Mouse (Mus musculus) megakaryocyte, embryonic 14.5 days (primary cell): ENCODE data around the gene Hexb. TPM values are rescaled to one million over a fixed set of nuclear protein-coding genes. Genes with fewer than 3 reads are reported as not detected.

ENCODE experiments used
- H3K27me3 ChIP-seq: replicated peaks from 2 replicates; pipeline ENCODE3; 2012; ENCODE audit warnings: inconsistent platforms
- H3K36me3 ChIP-seq: replicated peaks from 2 replicates; pipeline ENCODE3; 2012; ENCODE audit warnings: low read length, inconsistent platforms, mixed read lengths
- H3K4me1 ChIP-seq: 2 replicates; pipeline ENCODE4 v1.6.1; 2012; ENCODE audit warnings: inconsistent platforms
- H3K4me3 ChIP-seq: replicated peaks from 2 replicates; pipeline ENCODE3; 2012; ENCODE audit warnings: moderate library complexity, mild to moderate bottlenecking, inconsistent platforms
- H3K9me3 ChIP-seq: 2 replicates; pipeline ENCODE4 v1.6.1; 2012; ENCODE audit warnings: inconsistent platforms
- FLI1 ChIP-seq: IDR thresholded peaks from 2 replicates; pipeline ENCODE4 v1.6.1; 2012; ENCODE audit warnings: low read length, inconsistent platforms, mixed read lengths
- GATA1 ChIP-seq: IDR thresholded peaks from 3 replicates; pipeline ENCODE4 v1.6.1; 2012; ENCODE audit warnings: mixed read lengths, low read length, inconsistent platforms, borderline replicate concordance
- polyA plus RNA-seq: library from polyadenylated mRNA; stranded (reverse); fragments of >175 nt; gene quantifications from 2 replicates; pipeline ENCODE4 v1.2.3, GENCODE M21; 2012; ENCODE audit warnings: low replicate concordance; ENCODE audit not compliant: insufficient read depth

Hexb gene
- polyA plus RNA-seq, 1 experiment, result 9.3 TPM

DNA sequence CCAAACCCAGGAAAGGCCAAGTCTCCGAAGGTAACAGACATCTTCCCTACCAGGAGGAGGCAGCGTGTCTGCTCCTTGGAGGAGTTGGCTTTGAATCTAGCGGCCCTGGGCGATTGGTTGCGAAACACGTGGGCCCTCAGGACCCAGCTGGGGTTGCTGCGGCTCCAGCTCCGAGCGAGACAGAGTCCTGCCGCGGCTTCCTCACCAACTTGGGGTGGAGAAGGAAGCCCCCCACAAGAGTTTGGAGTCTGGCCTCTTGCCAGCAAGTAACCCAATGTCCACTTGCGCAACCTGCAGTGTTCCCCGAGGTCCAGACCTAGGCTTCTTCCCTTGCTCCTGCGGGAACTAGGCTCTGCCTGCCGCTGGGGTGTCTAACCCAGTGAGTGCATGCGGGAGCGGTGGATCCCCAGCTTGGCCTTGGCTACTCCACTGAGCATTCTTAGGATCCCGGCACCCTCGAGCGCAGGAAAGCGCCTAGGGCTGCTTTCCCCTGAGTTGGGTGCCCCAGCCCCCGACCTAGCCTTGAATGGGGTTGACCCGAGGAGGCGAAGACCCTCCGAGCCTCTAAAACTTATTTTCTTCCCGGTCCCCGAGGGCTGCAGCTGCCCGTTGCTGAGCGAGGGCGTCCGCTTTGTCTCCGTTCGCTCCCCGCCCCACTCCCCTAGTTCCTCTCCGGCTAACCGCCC lies 42.3 kb upstream of the Hexb start:
- Histone ChIP-seq H3K36me3 (peaks cover 7% of the 10 kb centered on the region), H3K4me3 (peak overlapping the region; percentile 95), H3K27me3 (peaks cover 71% of the 10 kb centered on the region), H3K9me3 (no peaks in the 10 kb centered on the region), H3K4me1 (peaks cover 42% of the 10 kb centered on the region)
- no peak for TF ChIP-seq FLI1

DNA sequence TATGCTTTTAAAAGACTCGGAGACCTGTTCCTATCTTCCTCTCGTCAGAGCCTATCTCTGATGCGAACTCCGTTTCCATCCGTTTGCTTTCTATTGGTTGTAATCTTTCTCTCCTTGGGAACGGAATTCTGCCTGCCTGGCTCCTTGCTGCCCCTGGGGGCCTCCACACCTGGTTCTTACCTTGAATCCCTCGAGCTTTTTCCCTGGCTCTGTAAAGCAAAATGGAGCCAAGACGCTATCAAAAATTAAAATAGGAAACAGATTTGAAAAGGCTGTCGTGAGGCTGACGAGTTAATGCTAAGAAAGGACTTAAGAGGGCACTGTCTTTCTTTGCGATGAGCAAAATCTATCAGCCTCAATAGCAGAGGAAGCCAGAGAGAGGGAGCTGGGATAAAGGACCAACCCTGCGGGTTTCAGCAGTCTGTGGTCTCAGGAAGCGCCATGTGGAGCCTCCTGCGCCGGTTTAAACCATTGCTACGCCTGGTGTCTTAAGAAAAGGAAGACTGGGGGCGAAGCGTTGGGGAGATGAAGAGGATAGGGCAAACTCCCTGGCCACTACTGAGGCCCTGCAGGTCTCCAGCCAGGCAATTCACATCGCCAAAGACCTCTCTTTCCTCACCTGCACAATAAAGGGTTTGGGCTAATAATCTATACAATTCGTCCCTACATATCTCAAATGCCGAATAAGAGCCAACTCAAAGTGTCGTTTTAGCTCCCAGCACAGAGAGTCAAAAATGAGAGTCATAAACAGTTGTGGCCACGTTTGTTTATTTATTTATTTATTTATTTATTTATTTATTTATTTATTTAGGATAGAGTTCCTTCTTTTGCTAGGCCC lies 41.4 kb upstream of the Hexb start:
- no peaks in the 10 kb centered on the region for H3K36me3 ChIP-seq
- peaks cover 67% of the 10 kb centered on the region for H3K27me3 ChIP-seq
- H3K4me3 ChIP-seq, result peak overlapping the region; percentile 77
- peaks cover 40% of the 10 kb centered on the region for H3K4me1 ChIP-seq
- H3K9me3 ChIP-seq, result no peaks in the 10 kb centered on the region
- no peak for TF ChIP-seq GATA1
- TF ChIP-seq FLI1, result no peak

DNA sequence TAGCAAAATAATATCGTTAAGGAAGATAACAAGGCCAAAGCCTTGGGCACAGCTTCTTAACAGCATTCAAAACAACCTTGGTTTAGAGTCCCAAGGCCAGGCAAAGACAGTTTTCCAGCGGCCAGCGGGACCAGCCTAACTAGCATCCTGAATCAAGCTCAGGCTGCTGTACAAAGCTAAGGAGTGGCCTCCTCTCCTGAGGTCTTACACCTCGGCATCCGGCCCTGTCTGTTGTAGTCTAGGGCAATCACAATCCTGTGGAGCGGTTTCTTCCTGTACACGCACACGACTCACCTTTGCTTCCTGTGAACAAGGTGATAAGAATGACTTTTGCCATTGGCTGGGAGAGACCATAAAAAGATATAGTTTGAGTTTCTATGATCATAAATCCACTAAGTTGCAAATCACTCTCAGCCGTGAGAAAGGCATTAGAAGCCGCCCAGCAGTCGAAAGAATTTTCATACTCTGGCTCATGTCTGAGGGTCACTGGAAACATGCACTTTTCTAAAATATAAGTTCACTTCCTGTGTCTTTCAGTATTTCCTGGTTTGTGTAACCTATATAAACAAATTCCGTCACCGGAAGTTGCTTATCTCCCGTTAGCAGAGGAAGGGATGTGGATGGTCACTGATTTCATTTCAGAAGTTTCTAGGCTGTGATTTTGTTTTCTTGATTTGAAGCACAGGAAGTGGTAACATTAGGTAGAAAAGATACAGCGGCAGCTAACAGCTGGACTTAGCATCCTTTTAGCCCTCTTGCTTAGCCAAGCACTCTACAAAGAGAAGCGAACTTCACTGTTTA lies 40.2 kb upstream of the Hexb start:
- Histone ChIP-seq H3K36me3 (no peaks in the 10 kb centered on the region), H3K27me3 (peaks cover 60% of the 10 kb centered on the region), H3K4me3 (no peak overlapping the region), H3K4me1 (peaks cover 40% of the 10 kb centered on the region), H3K9me3 (peaks cover 3% of the 10 kb centered on the region)
- TF ChIP-seq FLI1 (no peak), GATA1 (no peak)

DNA sequence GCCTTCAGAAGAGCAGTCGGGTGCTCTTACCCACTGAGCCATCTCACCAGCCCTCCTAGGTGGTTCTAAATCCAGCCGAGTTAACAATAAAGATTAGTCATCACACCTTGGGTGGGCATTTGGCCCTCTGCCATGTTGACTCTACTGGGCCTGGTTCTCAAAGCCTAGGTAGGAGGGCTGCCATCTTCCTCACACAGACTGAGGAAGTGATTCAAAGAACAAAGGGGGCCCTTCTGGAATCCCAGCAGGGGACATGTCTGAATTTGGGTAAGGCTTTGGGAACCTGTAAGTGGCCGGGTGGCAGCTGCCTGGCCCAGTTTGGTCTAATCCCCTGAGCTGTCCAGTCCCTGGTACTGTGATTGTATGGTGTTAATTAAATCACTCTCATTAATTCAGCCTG lies 39.5 kb upstream of the Hexb start:
- H3K4me3 ChIP-seq, result no peak overlapping the region
- peaks cover 36% of the 10 kb centered on the region for H3K4me1 ChIP-seq
- peaks cover 56% of the 10 kb centered on the region for H3K27me3 ChIP-seq
- no peaks in the 10 kb centered on the region for H3K36me3 ChIP-seq
- TF ChIP-seq GATA1 (no peak), FLI1 (no peak)
- H3K9me3 ChIP-seq, result peaks cover 7% of the 10 kb centered on the region

DNA sequence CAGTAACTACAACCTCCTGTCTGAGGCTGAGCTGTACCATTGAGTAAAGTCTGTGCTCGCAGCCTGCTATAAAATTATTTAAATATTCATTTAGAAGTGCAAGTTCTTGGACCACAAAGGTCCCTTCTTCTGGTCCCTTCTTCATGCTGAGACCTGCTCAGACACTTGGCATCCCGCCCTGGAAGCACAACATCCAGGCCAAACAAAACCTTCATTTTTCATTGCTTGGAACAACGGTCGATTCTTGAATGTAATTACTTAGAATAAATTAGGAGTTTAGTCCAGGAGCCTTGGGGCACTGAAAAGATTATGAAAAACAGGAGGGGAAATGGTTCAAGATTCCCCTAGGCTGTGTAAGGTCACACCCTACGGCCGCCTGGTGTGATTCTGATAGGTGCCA lies 37.8 kb upstream of the Hexb start:
- TF ChIP-seq FLI1, result no peak
- TF ChIP-seq GATA1, result no peak
- no peak overlapping the region for H3K4me3 ChIP-seq
- peaks cover 7% of the 10 kb centered on the region for H3K9me3 ChIP-seq
- peaks cover 40% of the 10 kb centered on the region for H3K27me3 ChIP-seq
- no peaks in the 10 kb centered on the region for H3K36me3 ChIP-seq
- H3K4me1 ChIP-seq, result peaks cover 21% of the 10 kb centered on the region

DNA sequence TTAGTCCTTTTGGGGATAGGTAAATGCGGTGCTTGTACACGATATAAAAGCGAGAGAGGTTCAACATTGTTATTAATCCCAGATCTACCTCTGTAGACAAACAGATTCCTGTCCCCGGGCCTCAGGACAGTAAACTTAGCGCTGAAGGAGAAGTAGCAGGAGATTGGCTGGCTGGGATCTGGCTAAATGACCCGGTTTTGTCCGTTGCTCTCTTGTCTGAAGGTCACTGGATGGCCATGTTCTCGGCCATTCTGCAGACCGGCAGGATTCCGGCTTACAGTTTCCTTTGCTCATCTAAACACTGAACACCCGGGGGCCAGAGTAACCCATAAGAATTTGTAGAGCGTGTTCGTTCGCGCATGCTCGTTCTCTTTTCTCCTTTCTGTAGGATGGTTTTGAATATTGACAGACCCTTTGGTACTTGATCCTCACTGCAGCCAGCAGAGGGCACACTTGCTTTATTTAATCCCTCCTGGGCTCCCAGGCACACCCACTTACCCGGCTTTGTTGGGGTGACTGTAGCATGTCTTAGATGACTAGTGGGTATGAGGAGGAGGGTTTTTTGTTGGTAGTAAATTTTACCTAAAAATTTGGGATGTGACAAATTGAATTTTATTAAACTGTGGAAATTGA lies 36.7 kb upstream of the Hexb start:
- TF ChIP-seq GATA1 (no peak), FLI1 (no peak)
- H3K4me1 ChIP-seq, result peaks cover 13% of the 10 kb centered on the region
- peaks cover 7% of the 10 kb centered on the region for H3K9me3 ChIP-seq
- H3K36me3 ChIP-seq, result no peaks in the 10 kb centered on the region
- H3K27me3 ChIP-seq, result peaks cover 33% of the 10 kb centered on the region
- H3K4me3 ChIP-seq, result peak overlapping the region; percentile 70

DNA sequence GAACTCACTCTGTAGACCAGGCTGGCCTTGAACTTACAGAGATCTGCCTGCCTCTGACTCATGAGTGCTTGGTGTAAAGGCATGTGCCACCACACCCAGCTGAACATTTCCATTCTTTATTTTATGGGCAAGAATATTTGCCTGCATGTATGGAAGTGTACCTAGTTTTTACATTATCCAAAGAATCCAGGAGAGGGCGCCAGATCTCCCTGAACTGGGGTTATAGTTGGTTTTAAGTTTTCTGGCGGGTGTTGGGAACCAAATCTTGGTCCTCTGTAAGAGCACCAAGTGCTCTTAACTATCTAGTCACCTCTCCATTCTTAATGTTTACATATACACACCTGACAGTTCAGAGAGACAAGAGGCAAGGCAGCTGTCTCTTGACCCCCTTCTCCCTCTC lies 34.9 kb upstream of the Hexb start:
- H3K4me1 ChIP-seq, result peaks cover 4% of the 10 kb centered on the region; the same call in 1 of the 2 replicates

DNA sequence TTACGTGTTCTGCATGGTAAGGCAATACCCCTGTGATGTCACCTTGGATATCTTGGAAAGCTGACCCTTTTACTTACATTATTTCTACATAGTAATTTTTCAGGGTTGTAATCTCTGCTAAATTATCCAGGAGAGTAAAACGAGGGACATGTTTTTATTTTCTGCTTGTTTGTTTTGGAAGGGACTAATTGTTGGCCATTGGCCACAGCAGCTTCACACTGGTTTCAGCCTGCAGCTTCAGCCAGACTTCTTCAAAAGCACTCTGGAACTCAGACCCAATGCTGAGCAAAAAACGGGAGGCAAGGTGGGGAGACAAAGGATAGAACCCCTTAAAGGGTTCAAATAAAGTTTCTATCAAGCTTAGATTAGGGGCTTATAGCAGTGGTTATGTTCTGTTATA lies 31.9 kb upstream of the Hexb start:
- Histone ChIP-seq H3K36me3 (no peaks in the 10 kb centered on the region), H3K9me3 (peaks cover 7% of the 10 kb centered on the region), H3K4me1 (peaks cover 4% of the 10 kb centered on the region; the same call in 1 of the 2 replicates)

More for the DNA sequence above, 34.9 kb upstream of the Hexb start:
- Histone ChIP-seq H3K9me3 (peaks cover 7% of the 10 kb centered on the region), H3K4me3 (no peak overlapping the region), H3K36me3 (no peaks in the 10 kb centered on the region), H3K27me3 (peaks cover 19% of the 10 kb centered on the region)
- TF ChIP-seq FLI1, result no peak
- no peak for TF ChIP-seq GATA1

DNA sequence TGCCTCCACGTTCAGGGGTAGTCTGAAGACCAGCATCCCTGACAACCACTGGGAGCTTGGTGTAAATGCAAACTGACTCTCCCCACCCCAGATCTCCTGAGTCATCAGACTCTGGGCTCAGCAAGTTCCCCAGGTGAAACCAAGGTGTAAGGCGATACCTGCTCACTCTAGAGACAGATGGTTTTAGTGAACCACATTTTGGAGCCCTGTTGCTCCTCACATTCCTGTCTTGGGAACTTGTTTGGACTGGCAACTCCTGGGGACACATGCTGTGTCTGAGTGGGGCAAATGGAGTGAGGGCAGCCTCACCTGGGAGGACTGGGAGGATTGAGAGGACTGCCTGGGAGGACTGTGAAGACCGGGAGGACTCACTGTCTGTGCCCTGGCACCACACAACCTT lies 29.6 kb upstream of the Hexb start:
- no peaks in the 10 kb centered on the region for H3K4me1 ChIP-seq
- H3K4me3 ChIP-seq, result no peak overlapping the region
- no peaks in the 10 kb centered on the region for H3K36me3 ChIP-seq
- no peaks in the 10 kb centered on the region for H3K9me3 ChIP-seq
- no peak for TF ChIP-seq GATA1
- TF ChIP-seq FLI1, result no peak
- peaks cover 22% of the 10 kb centered on the region for H3K27me3 ChIP-seq

More for the DNA sequence above, 31.9 kb upstream of the Hexb start:
- no peak for TF ChIP-seq GATA1
- TF ChIP-seq FLI1, result no peak
- no peak overlapping the region for H3K4me3 ChIP-seq
- peaks cover 15% of the 10 kb centered on the region for H3K27me3 ChIP-seq
